Mouse (Mus musculus) spleen, adult 2 months (tissue): Measurements from ENCODE around the gene Fam186a. TPM values are rescaled to one million over a fixed set of nuclear protein-coding genes. Genes with fewer than 3 reads are reported as not detected.
"Not testable (repeated sequence)": the region's sequence is repeated elsewhere in the genome, so short reads cannot be mapped to it uniquely, and the experiment has no call there.

Source experiments
- DNase-seq, 2 experiments: peaks; one replicate each; pipeline versions ENCODE4 v3.0.0 to v3.0.0-alpha.2; 2012 to 2021; ENCODE audit warnings: low spot score in 2 of 2, low read depth in 1 of 2
- H3K27ac ChIP-seq: fragments of 200-500 bp; 2 replicates; pipeline ENCODE4 v1.5.1; 2012; ENCODE audit warnings: low read length, inconsistent platforms; ENCODE audit not compliant: insufficient read depth
- H3K27me3 ChIP-seq: fragments of 200-500 bp; 2 replicates; pipeline ENCODE4 v1.6.1; 2012; ENCODE audit warnings: mild to moderate bottlenecking, moderate library complexity, low read length, inconsistent platforms; ENCODE audit not compliant: control insufficient read depth, insufficient read depth
- H3K36me3 ChIP-seq: fragments of 200-500 bp; 2 replicates; pipeline ENCODE4 v1.6.1; 2012; ENCODE audit warnings: mild to moderate bottlenecking, low read length, inconsistent platforms; ENCODE audit not compliant: control insufficient read depth, insufficient read depth
- H3K4me1 ChIP-seq: fragments of 200-500 bp; 2 replicates; pipeline ENCODE4 v1.6.1; 2011; ENCODE audit warnings: inconsistent platforms; ENCODE audit not compliant: control insufficient read depth, insufficient read depth, insufficient read length
- H3K4me3 ChIP-seq: fragments of 200-500 bp; 2 replicates; pipeline ENCODE4 v1.5.1; 2011; ENCODE audit warnings: mild to moderate bottlenecking, inconsistent platforms; ENCODE audit not compliant: insufficient read depth, insufficient read length; ENCODE audit errors: extremely low read depth
- CTCF ChIP-seq: fragments of 200-500 bp; IDR thresholded peaks from 2 replicates; pipeline ENCODE4 v1.5.1; 2011; ENCODE audit warnings: mild to moderate bottlenecking, inconsistent platforms; ENCODE audit not compliant: insufficient read depth, insufficient read length, insufficient replicate concordance; ENCODE audit errors: extremely low read depth
- POLR2A ChIP-seq: fragments of 200-500 bp; IDR thresholded peaks from 2 replicates; pipeline ENCODE4 v1.6.1; 2011; ENCODE audit warnings: low read depth, low read length, inconsistent platforms
- WGBS: fragments of 180-500 bp; shearing (Covaris S2); methylation state at CpG from one replicate; pipeline ENCODE4 v1.1.7; 2018; 5-methylcytosine and 5-hydroxymethylcytosine counted together
- polyA plus RNA-seq: library from polyadenylated mRNA; depleted of rRNA; stranded (reverse); fragments of >200 nt; gene quantifications from 2 replicates; pipeline ENCODE4 v1.2.3, GENCODE M21; 2012

The Fam186a gene
- polyA plus RNA-seq, 1 experiment: not detected

DNA sequence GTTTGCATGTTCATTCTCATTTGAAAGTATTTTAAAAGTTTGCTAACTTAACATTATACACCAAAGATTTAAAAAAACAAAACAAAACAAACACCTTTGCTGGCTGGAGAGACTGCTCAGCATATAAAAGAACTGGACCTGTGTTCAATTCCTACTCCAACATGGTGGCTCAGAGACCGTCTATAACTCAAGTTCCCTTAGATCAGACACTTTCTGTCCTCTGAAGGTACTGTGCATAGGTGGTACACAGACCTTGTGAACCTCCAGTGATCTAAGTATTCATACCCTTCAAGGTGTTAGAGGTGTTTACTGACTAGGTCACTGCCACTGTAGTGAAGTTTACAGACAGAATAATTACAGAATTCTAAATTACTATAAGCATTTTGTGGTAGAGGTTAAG lies 12.4 kb upstream of the Fam186a start:
- TF ChIP-seq POLR2A: no peak
- no peak for TF ChIP-seq CTCF
- no peak overlapping the region for H3K4me3 ChIP-seq
- H3K27ac ChIP-seq: no peak overlapping the region
- WGBS: 85% methylated on average over 1 of the region's 1 CpGs
- DNase-seq: no peak
- H3K4me1 ChIP-seq: peaks cover 5% of the 10 kb centered on the region; the same call in 1 of the 2 replicates
- no peaks in the 10 kb centered on the region for H3K36me3 ChIP-seq
- H3K27me3 ChIP-seq: no peaks in the 10 kb centered on the region

DNA sequence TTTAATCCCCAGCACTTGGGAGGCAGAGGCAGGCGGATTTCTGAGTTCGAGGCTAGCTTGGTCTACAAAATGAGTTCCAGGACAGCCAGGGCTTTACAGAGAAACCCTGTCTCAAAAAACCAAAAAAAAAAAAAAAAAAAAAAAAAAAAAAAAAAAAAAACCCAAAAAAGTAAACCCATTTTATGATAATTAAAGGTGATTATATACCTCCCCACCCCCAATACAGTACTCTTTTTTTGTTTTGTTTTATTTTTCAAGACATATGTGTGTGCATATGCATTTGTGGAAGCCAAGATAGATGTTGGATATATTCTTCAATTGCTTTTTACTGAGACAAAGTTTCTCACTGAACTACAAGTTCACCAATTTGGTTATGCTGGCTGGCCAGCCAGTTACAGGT lies 9.3 kb upstream of the Fam186a start:
- not testable (repeated sequence) for H3K36me3 ChIP-seq, H3K4me1 ChIP-seq, H3K27me3 ChIP-seq, H3K4me3 ChIP-seq, DNase-seq, H3K27ac ChIP-seq
- WGBS: 86% methylated on average over 2 of the region's 2 CpGs

DNA sequence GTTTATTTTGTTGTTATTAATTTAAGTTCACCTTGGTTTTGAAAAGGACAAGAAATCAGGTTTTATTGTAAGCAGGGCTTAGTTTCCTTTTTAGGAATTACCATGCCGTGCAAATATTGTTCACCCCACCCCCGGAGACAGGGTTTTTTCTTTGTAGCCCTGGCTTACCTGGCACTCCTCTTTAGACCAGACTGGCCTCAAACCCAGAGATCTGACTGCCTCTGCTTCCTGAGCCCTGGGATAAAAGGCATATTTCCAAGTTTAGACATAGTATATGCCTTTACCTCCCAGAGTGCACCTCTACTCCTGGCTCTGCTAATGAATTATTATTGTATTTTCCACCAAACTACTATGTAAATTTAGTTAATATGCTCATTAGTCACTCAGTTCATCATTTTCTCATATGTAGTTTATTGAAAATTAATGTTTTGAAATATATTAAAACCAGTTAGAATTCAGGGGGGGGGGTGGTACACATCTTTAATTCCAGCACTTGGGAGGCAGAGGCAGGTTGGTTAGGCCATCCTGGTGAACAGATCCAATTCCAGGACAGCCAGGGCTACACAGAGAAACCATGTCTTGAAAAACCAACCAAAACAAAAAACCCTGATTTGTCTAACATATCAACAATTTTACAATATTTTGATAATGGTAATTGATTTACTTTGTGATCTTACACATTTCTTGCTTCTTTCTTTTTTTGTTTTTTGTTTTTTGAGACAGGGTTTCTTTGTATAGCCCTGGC lies 7.8 kb upstream of the Fam186a start:
- TF ChIP-seq CTCF (no peak), POLR2A (no peak)
- no peak for DNase-seq
- Histone ChIP-seq H3K4me3 (no peak overlapping the region), H3K36me3 (no peaks in the 10 kb centered on the region), H3K27ac (no peak overlapping the region), H3K27me3 (no peaks in the 10 kb centered on the region), H3K4me1 (peaks cover 4% of the 10 kb centered on the region; the same call in 1 of the 2 replicates)
- WGBS: 26% methylated on average over 2 of the region's 2 CpGs

DNA sequence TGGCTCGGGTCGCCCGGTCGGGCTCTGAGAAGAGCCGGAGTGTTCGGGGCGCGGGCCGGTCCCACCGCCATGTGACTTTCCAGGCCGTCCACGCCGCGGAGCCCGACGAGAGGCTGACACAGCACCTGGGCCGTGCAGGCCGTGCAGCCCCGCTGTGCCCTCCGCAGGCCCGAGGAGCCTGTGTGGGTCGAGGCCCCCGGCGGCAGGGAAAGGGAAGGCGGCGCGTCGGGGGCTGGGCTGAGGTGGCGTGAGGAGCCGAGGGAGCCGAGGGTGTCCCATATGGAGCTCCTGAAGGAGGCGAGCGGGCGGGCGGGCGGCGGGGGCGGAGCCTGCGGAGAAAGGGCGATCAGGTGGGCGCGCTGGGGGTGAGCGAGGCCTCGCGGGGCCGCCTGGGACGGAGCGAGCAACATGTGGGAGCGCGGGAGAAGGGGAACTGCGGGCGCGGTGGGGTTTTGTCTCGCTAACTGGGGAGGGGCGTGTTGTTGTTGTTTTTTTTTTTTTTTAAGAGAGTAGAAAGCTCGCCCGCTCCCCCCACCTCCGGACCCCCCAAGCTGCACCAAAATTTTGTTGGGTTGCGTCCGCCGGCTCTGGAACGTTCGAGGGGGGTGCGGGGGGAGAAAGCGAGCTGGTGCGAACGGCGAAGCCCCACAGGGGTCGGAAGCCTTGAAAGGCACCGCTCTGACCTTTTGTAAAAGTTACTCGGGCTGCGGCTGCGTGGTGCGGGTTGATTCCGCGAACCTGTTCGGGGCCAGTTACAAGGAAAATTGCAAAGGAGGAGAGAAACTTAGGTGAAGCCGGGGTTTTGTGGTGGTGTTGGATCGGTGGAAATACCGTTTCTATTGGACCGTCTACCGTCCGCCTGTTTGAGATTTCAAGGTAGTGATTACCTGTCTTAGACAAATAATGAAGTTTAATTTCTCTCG lies 6.4 kb upstream of the Fam186a start:
- Histone ChIP-seq H3K27ac (peak overlapping the region; percentile 97), H3K36me3 (no peaks in the 10 kb centered on the region), H3K27me3 (no peaks in the 10 kb centered on the region), H3K4me1 (peaks cover 4% of the 10 kb centered on the region; the same call in 1 of the 2 replicates), H3K4me3 (peak overlapping the region; percentile 91)
- under 1% methylated on average over 82 of the region's 84 CpGs for WGBS
- DNase-seq: no peak
- TF ChIP-seq POLR2A (no peak), CTCF (no peak)

- under 1% methylated on average over 50 of the region's 50 CpGs for WGBS
- H3K4me3 ChIP-seq: peak overlapping the region; percentile 91
Measured at GRCm38 (mm10) chr15:99972361-99972988, 5.6 kb upstream of the Fam186a start.

DNA sequence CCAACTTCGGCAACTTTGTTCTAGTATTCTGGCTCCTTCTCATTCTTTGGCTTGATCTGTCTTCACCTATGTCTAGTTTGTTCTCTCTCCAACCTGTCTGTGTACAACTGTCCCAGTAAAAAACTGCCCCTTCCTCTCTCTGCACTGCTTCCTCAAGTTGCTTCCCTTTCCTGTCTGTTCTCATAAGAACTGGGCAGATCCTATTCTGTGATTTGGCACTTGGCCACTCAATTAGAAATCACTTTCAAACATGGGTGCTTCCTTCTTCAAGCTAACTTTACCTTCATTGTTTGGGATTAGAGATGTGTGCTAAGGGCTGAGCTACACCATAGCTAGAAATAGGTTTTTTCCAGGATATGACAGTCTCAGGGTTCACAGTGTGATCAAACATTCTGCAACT lies 3.7 kb upstream of the Fam186a start:
- TF ChIP-seq CTCF (no peak), POLR2A (no peak)
- no peak overlapping the region for H3K4me3 ChIP-seq
- no peak overlapping the region for H3K27ac ChIP-seq
- 51% methylated on average over 1 of the region's 1 CpGs for WGBS
- no peaks in the 10 kb centered on the region for H3K36me3 ChIP-seq
- no peaks in the 10 kb centered on the region for H3K27me3 ChIP-seq
- DNase-seq: no peak
- H3K4me1 ChIP-seq: peaks cover 4% of the 10 kb centered on the region; the same call in 1 of the 2 replicates

More at GRCm38 (mm10) chr15:99972361-99972988, 5.6 kb upstream of the Fam186a start:
- no peak; the same call in 1 of the 2 replicates for TF ChIP-seq POLR2A
- TF ChIP-seq CTCF: no peak
- Histone ChIP-seq H3K36me3 (no peaks in the 10 kb centered on the region), H3K27ac (peak overlapping the region; percentile 97), H3K4me1 (peaks cover 4% of the 10 kb centered on the region; the same call in 1 of the 2 replicates), H3K27me3 (no peaks in the 10 kb centered on the region)
- DNase-seq: peak; percentile 87 to 95

DNA sequence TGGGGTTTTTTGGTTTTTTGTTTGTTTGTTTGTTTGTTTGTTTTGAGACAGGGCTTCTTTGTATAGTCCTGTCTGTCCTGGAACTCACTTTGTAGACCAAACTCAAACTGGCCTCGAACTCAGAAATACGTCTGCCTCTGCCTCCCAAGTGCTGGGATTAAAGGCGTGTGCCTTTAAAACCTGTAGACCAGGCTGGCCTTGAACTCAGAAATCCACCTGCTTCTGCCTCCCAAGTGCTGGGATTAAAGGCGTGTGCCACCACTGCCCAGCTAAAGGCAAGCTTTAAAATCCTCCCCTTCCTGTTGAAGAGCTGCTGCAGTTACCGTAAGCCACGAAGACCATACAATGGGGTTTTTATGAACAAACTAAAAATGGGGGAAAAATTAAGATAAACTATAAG lies 2.9 kb upstream of the Fam186a start, which contains the start of gene Larp4:
TSS of gene Larp4 (plus strand) at position 301 of the 400 bp plus-strand sequence.
- WGBS: 85% methylated on average over 6 of the region's 6 CpGs
- not testable (repeated sequence) for H3K27me3 ChIP-seq, H3K36me3 ChIP-seq, DNase-seq, H3K27ac ChIP-seq, H3K4me1 ChIP-seq, H3K4me3 ChIP-seq
